Mouse (Mus musculus): ENCODE results near the gene Cib1. TPM values are rescaled to one million over a fixed set of nuclear protein-coding genes. Genes with fewer than 3 reads are reported as not detected.

The Cib1 gene
- polyA plus RNA-seq, 1 experiment from 2014 or later: 90.8 TPM

- Histone ChIP-seq H3K4me1 (peaks cover 53% of the 10 kb centered on the region), H3K27me3 (no peaks in the 10 kb centered on the region), H3K4me2 (peak overlapping the region; percentile 37), H3K27ac (peak overlapping the region; percentile 90), H3K9ac (no peak overlapping the region), H3K4me3 (no peak overlapping the region), H3K36me3 (no peaks in the 10 kb centered on the region), H3K9me3 (no peaks in the 10 kb centered on the region)
- 57% methylated on average over 18 of the region's 18 CpGs for WGBS
- ATAC-seq (ENCODE audit: borderline replicate concordance, extremely low read depth, low FRiP score, low TSS enrichment): peak; percentile 64
Measured at GRCm38 (mm10) chr7:80208026-80208642, 24.5 kb downstream of the Cib1 start.

DNA sequence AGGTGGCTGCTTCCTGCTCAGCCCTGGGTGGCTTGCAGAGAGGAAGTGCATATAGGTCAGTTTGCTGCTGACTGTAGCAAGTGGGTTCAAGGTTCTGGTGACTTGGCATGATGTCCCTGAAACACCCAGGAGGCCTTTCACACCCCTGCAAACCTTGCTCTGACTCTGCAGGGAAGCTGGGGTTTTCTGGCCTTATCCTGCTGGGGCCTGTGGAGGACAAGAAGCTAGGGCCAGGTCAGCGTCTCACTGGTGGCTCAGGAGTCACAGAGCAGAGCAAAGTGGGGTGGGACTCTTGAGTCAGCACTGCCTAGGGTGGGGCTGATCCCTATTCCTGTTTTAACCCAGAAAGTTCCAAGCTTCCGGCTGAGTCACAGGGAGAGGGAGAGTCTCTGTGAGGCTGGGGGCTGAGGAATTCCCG is 25.3 kb downstream of the Cib1 start:
- Histone ChIP-seq H3K27me3 (no peaks in the 10 kb centered on the region), H3K9me3 (no peaks in the 10 kb centered on the region), H3K4me1 (peaks cover 54% of the 10 kb centered on the region), H3K27ac (peak overlapping the region; percentile 90), H3K36me3 (no peaks in the 10 kb centered on the region), H3K9ac (0 out of 2 replicates have a peak overlapping the region, but pooled peaks have one; percentile 3), H3K4me3 (no peak overlapping the region), H3K4me2 (peak overlapping the region; percentile 32; the same call in 1 of the 2 replicates)
- 35% methylated on average over 3 of the region's 3 CpGs for WGBS
- ATAC-seq (ENCODE audit: borderline replicate concordance, extremely low read depth, low FRiP score, low TSS enrichment): no peak

DNA sequence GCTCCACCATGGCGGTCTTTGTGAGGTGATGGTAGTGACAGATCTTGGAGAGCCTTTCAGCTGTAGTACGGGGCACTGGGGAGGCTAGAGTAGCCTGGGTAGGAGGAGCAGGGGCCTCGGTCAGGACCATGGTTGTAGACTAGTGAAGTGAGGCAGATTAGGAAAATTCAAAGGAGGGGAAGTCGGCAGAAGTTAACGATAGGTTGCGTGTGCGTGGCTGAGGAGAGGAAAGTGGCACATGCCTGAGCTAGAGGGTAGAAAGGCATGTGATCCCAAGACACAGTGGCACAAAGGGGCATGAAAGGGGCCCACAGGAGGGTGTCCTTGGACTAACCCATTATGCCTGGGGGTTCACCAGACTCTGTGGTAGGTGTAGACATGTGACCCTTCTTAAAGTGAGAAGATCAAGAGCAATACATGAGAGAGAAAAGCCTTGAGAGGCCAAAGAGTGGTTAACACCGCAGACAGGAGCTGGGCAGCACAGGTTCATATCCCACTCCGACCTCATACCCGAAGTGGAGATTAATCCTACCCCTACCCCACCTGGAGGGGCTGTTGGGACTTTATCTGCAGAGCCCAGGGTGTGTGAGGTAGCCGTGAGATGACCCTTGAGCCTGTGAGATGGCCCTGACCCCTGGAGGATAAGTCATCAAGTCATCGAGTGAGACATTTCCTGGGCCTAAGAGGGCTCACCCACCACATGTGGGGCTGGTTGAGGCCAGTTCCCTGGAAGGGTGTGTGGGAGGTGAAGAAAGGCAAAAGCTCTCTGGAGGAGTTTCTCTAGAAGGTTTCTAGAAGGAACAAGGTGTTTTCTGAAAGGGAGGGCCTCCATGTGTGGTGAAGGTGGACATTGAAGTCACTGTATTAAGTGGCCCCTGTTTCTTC is 26.7 kb downstream of the Cib1 start:
- H3K36me3 ChIP-seq: no peaks in the 10 kb centered on the region
- no peak overlapping the region for H3K27ac ChIP-seq
- H3K4me3 ChIP-seq: no peak overlapping the region
- H3K4me1 ChIP-seq: peaks cover 56% of the 10 kb centered on the region
- no peak overlapping the region for H3K4me2 ChIP-seq
- ATAC-seq (ENCODE audit: borderline replicate concordance, extremely low read depth, low FRiP score, low TSS enrichment): no peak
- H3K9me3 ChIP-seq: no peaks in the 10 kb centered on the region
- H3K27me3 ChIP-seq: no peaks in the 10 kb centered on the region
- WGBS: 81% methylated on average over 12 of the region's 12 CpGs
- H3K9ac ChIP-seq: no peak overlapping the region

DNA sequence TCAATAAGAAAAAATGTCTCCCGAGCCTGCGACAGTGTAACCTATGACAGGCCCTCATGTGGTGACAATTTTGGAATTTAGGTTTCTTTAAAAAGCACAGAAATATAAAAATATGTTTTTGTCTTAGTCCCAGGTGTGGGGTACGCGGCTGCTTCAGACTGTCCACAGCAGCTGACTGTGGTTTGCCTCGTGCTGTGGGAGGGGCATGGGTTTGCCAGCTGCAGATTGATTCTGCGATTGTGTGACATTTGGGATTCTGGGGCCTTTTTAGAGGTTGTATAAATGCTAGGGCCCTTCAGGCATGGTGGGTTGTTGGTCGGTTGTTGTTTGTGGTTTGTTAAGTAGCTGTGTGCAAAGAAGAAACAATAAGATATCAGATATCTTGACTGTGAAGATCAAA is 27.7 kb downstream of the Cib1 start:
- Histone ChIP-seq H3K4me3 (no peak overlapping the region), H3K36me3 (no peaks in the 10 kb centered on the region), H3K4me1 (peaks cover 61% of the 10 kb centered on the region), H3K27ac (no peak overlapping the region), H3K4me2 (no peak overlapping the region), H3K27me3 (no peaks in the 10 kb centered on the region), H3K9me3 (no peaks in the 10 kb centered on the region), H3K9ac (no peak overlapping the region)
- no peak for ATAC-seq (ENCODE audit: borderline replicate concordance, extremely low read depth, low FRiP score, low TSS enrichment)
- 78% methylated on average over 7 of the region's 7 CpGs for WGBS

DNA sequence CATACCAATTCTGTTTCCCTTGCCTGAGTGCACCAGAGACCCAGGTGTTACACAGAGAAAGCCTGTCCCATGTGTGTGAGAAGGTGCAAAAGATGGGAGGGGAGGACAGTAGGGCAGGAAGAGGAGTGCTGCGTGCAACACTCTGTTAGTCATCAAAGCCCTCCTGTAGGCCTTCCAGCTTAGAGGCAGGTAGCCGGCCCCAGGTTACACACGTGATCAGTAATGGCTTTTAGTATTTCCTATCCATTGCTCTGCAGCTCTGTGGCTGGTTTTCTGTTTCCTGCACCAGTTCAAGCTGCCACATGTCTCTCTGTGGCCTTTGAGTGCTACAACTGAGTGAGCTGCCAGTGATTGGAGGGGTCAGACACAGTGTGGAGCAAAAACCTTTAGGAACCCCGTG is 28.3 kb downstream of the Cib1 start:
- Histone ChIP-seq H3K27ac (no peak overlapping the region), H3K36me3 (no peaks in the 10 kb centered on the region), H3K4me2 (no peak overlapping the region), H3K4me1 (peaks cover 61% of the 10 kb centered on the region), H3K9me3 (no peaks in the 10 kb centered on the region), H3K4me3 (no peak overlapping the region), H3K9ac (no peak overlapping the region), H3K27me3 (no peaks in the 10 kb centered on the region)
- no peak for ATAC-seq (ENCODE audit: borderline replicate concordance, extremely low read depth, low FRiP score, low TSS enrichment)
- 83% methylated on average over 4 of the region's 4 CpGs for WGBS

- H3K4me1 ChIP-seq: peaks cover 61% of the 10 kb centered on the region
- H3K9ac ChIP-seq: 0 out of 2 replicates have a peak overlapping the region, but pooled peaks have one; percentile 5
- WGBS: 51% methylated on average over 12 of the region's 12 CpGs
- H3K27me3 ChIP-seq: no peaks in the 10 kb centered on the region
- no peak overlapping the region for H3K4me3 ChIP-seq
- H3K9me3 ChIP-seq: no peaks in the 10 kb centered on the region
- H3K27ac ChIP-seq: no peak overlapping the region
- no peak overlapping the region for H3K4me2 ChIP-seq
- no peak for ATAC-seq (ENCODE audit: borderline replicate concordance, extremely low read depth, low FRiP score, low TSS enrichment)
- H3K36me3 ChIP-seq: no peaks in the 10 kb centered on the region
Measured at GRCm38 (mm10) chr7:80203638-80204096, 28.9 kb downstream of the Cib1 start.

- no peak for ATAC-seq (ENCODE audit: borderline replicate concordance, extremely low read depth, low FRiP score, low TSS enrichment)
- H3K36me3 ChIP-seq: no peaks in the 10 kb centered on the region
- no peak overlapping the region for H3K4me2 ChIP-seq
- no peak overlapping the region for H3K9ac ChIP-seq
- H3K9me3 ChIP-seq: no peaks in the 10 kb centered on the region
- H3K27me3 ChIP-seq: no peaks in the 10 kb centered on the region
- peaks cover 54% of the 10 kb centered on the region for H3K4me1 ChIP-seq
- no peak overlapping the region for H3K4me3 ChIP-seq
- WGBS: 80% methylated on average over 5 of the region's 5 CpGs
- no peak overlapping the region for H3K27ac ChIP-seq
Measured at GRCm38 (mm10) chr7:80202961-80203360, 29.7 kb downstream of the Cib1 start.

DNA sequence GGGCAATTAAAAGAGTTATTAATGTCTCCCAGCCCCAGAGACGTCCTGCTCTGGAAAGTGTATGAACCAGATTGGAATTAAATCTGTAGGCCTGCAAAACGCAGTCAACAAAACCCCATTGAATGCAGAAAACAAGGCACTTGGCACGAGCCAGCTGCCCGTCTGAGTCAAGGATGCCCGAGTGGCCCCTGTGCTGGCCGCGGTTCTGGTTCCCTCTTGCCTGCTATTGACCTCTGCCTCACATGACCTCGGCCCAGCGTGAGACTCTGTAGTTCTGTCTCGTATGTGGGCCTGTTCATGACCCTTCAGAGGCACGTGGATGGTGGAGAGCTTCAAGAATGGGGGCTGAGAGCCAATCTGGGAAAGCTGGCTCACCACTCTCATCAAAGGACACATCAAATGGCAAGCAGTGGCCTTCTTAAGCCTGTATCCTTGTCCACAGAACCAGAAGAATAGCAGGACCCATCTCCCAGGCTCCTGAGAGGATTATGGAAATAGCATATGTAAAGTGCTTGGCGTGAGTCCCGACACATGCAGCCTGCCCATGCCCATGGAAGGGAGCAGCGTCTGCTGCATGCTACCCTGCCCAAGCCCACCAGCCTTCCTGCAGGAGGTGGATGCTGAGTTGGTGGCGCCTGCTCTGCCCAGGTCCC is 30.6 kb downstream of the Cib1 start:
- Histone ChIP-seq H3K36me3 (no peaks in the 10 kb centered on the region), H3K27me3 (no peaks in the 10 kb centered on the region), H3K4me2 (no peak overlapping the region), H3K9me3 (no peaks in the 10 kb centered on the region), H3K4me1 (peaks cover 51% of the 10 kb centered on the region), H3K4me3 (no peak overlapping the region), H3K9ac (no peak overlapping the region), H3K27ac (no peak overlapping the region)
- WGBS: 88% methylated on average over 15 of the region's 15 CpGs
- ATAC-seq (ENCODE audit: borderline replicate concordance, extremely low read depth, low FRiP score, low TSS enrichment): no peak

DNA sequence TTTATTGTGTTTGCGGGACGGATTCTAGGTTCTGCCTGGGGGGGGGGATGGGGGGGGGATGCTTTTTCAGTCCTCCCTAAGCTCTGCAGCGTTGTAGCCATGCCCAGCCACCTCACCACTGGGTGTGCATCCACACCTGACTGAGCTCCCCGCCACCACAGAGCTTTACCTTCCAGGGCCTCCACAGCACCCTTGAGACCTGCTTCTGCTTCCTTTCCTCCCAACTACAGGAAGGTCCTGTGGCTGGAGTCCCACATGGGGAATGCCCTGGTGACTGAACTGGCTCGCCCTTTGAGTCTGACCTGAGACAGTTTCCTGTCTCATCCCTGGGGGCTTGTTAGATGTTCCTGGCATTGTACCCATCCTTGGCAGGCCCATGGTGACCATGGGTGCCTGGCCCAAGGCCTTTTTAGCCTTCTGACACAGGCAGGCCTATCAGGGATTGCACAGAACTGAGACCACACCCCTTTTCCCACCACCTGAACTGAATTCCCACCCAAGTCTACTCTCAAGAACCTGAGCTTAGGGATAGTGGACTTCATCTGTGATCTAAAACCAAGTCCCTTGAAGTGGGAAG is 31.6 kb downstream of the Cib1 start:
- H3K4me1 ChIP-seq: peaks cover 41% of the 10 kb centered on the region
- ATAC-seq (ENCODE audit: borderline replicate concordance, extremely low read depth, low FRiP score, low TSS enrichment): no peak
- WGBS: 79% methylated on average over 2 of the region's 5 CpGs
- H3K27ac ChIP-seq: no peak overlapping the region
- H3K27me3 ChIP-seq: no peaks in the 10 kb centered on the region
- no peaks in the 10 kb centered on the region for H3K36me3 ChIP-seq
- no peak overlapping the region for H3K4me2 ChIP-seq
- no peak overlapping the region for H3K4me3 ChIP-seq
- no peaks in the 10 kb centered on the region for H3K9me3 ChIP-seq
- no peak overlapping the region for H3K9ac ChIP-seq

GRCm38 (mm10) chr7:80200588-80200945 is 32.0 kb downstream of the Cib1 start:
- Histone ChIP-seq H3K27me3 (no peaks in the 10 kb centered on the region), H3K9me3 (no peaks in the 10 kb centered on the region), H3K4me2 (no peak overlapping the region), H3K27ac (no peak overlapping the region), H3K4me1 (peaks cover 37% of the 10 kb centered on the region), H3K4me3 (no peak overlapping the region), H3K36me3 (no peaks in the 10 kb centered on the region), H3K9ac (no peak overlapping the region)
- WGBS: 89% methylated on average over 6 of the region's 6 CpGs
- no peak for ATAC-seq (ENCODE audit: borderline replicate concordance, extremely low read depth, low FRiP score, low TSS enrichment)

GRCm38 (mm10) chr7:80199851-80200587 is 32.6 kb downstream of the Cib1 start:
- Histone ChIP-seq H3K4me3 (peak overlapping the region; percentile 55; the same call in 1 of the 2 replicates), H3K4me2 (peak overlapping the region; percentile 66), H3K27ac (no peak overlapping the region), H3K9me3 (no peaks in the 10 kb centered on the region), H3K9ac (no peak overlapping the region; the same call in 1 of the 2 replicates), H3K4me1 (peaks cover 37% of the 10 kb centered on the region), H3K27me3 (no peaks in the 10 kb centered on the region), H3K36me3 (no peaks in the 10 kb centered on the region)
- WGBS: 72% methylated on average over 11 of the region's 11 CpGs
- no peak for ATAC-seq (ENCODE audit: borderline replicate concordance, extremely low read depth, low FRiP score, low TSS enrichment)

All from lung, embryonic 15.5 days (tissue).